Mouse (Mus musculus): ENCODE results near the gene Dgkd. TPM values are rescaled to one million over a fixed set of nuclear protein-coding genes. Genes with fewer than 3 reads are reported as not detected.

Gene Dgkd
- polyA plus RNA-seq, 1 experiment from 2014 or later = 20.2 TPM

GRCm38 (mm10) chr1:87924888-87925287, 71.8 kb downstream of the Dgkd start:
- TF ChIP-seq CTCF (IDR thresholded peaks at IDR 0.05; ENCODE audit: low read depth) = no peak
- no peaks in the 10 kb centered on the region for H3K4me1 ChIP-seq (replicated peaks; ENCODE audit: control insufficient read depth, insufficient read depth, low read length)
- no peak overlapping the region for H3K4me2 ChIP-seq (replicated peaks; ENCODE audit: low read depth)
- no peaks in the 10 kb centered on the region for H3K27me3 ChIP-seq (replicated peaks; ENCODE audit: control insufficient read depth, insufficient read depth, low read length)
- no peaks in the 10 kb centered on the region for H3K9me3 ChIP-seq (ENCODE audit: control insufficient read depth)
- no peak overlapping the region for H3K27ac ChIP-seq (ENCODE audit: low read depth, low read length)
- peaks cover 73% of the 10 kb centered on the region for H3K36me3 ChIP-seq (ENCODE audit: control insufficient read depth, insufficient read depth)
- ATAC-seq = no peak
- no peak overlapping the region for H3K4me3 ChIP-seq (ENCODE audit: low read depth, low read length)
- no peak overlapping the region for H3K9ac ChIP-seq (ENCODE audit: low read depth, low read length)
- 71% methylated on average over 4 of the region's 4 CpGs for WGBS

GRCm38 (mm10) chr1:87929730-87930129, 76.6 kb downstream of the Dgkd start:
- no peaks in the 10 kb centered on the region for H3K4me1 ChIP-seq (replicated peaks; ENCODE audit: control insufficient read depth, insufficient read depth, low read length)
- no peak for ATAC-seq
- WGBS = 68% methylated on average over 5 of the region's 5 CpGs
- no peak overlapping the region for H3K27ac ChIP-seq (ENCODE audit: low read depth, low read length)
- no peak overlapping the region for H3K4me2 ChIP-seq (replicated peaks; ENCODE audit: low read depth)
- H3K4me3 ChIP-seq (ENCODE audit: low read depth, low read length) = no peak overlapping the region
- H3K27me3 ChIP-seq (replicated peaks; ENCODE audit: control insufficient read depth, insufficient read depth, low read length) = no peaks in the 10 kb centered on the region
- TF ChIP-seq CTCF (IDR thresholded peaks at IDR 0.05; ENCODE audit: low read depth) = no peak
- H3K9me3 ChIP-seq (ENCODE audit: control insufficient read depth) = no peaks in the 10 kb centered on the region
- peaks cover 87% of the 10 kb centered on the region for H3K36me3 ChIP-seq (ENCODE audit: control insufficient read depth, insufficient read depth)
- H3K9ac ChIP-seq (ENCODE audit: low read depth, low read length) = no peak overlapping the region

- H3K36me3 ChIP-seq (ENCODE audit: control insufficient read depth, insufficient read depth) = peaks cover 87% of the 10 kb centered on the region
- no peaks in the 10 kb centered on the region for H3K27me3 ChIP-seq (replicated peaks; ENCODE audit: control insufficient read depth, insufficient read depth, low read length)
- no peak for TF ChIP-seq CTCF (IDR thresholded peaks at IDR 0.05; ENCODE audit: low read depth)
- no peak overlapping the region for H3K4me3 ChIP-seq (ENCODE audit: low read depth, low read length)
- H3K4me1 ChIP-seq (replicated peaks; ENCODE audit: control insufficient read depth, insufficient read depth, low read length) = no peaks in the 10 kb centered on the region
- H3K27ac ChIP-seq (ENCODE audit: low read depth, low read length) = no peak overlapping the region
- H3K9me3 ChIP-seq (ENCODE audit: control insufficient read depth) = no peaks in the 10 kb centered on the region
- no peak for ATAC-seq
- 81% methylated on average over 5 of the region's 5 CpGs for WGBS
- H3K4me2 ChIP-seq (replicated peaks; ENCODE audit: low read depth) = no peak overlapping the region
- H3K9ac ChIP-seq (ENCODE audit: low read depth, low read length) = no peak overlapping the region
These were observed 80.0 kb downstream of the Dgkd start for GRCm38 (mm10) chr1:87933051-87933450.

GRCm38 (mm10) chr1:87935095-87935494, 82.0 kb downstream of the Dgkd start:
- Histone ChIP-seq H3K4me1 (replicated peaks; ENCODE audit: control insufficient read depth, insufficient read depth, low read length) (no peaks in the 10 kb centered on the region), H3K4me2 (replicated peaks; ENCODE audit: low read depth) (no peak overlapping the region), H3K27me3 (replicated peaks; ENCODE audit: control insufficient read depth, insufficient read depth, low read length) (no peaks in the 10 kb centered on the region), H3K9me3 (ENCODE audit: control insufficient read depth) (no peaks in the 10 kb centered on the region), H3K27ac (ENCODE audit: low read depth, low read length) (no peak overlapping the region), H3K9ac (ENCODE audit: low read depth, low read length) (no peak overlapping the region), H3K36me3 (ENCODE audit: control insufficient read depth, insufficient read depth) (peaks cover 90% of the 10 kb centered on the region), H3K4me3 (ENCODE audit: low read depth, low read length) (no peak overlapping the region)
- no peak for TF ChIP-seq CTCF (IDR thresholded peaks at IDR 0.05; ENCODE audit: low read depth)
- no peak for ATAC-seq
- WGBS = 85% methylated on average over 9 of the region's 9 CpGs

- TF ChIP-seq CTCF (IDR thresholded peaks at IDR 0.05; ENCODE audit: low read depth) = no peak
- WGBS = 85% methylated on average over 2 of the region's 2 CpGs
- no peak for ATAC-seq
- no peak overlapping the region for H3K4me2 ChIP-seq (replicated peaks; ENCODE audit: low read depth)
- H3K27ac ChIP-seq (ENCODE audit: low read depth, low read length) = no peak overlapping the region; the same call in 1 of the 2 replicates
- peaks cover 90% of the 10 kb centered on the region for H3K36me3 ChIP-seq (ENCODE audit: control insufficient read depth, insufficient read depth)
- H3K4me3 ChIP-seq (ENCODE audit: low read depth, low read length) = no peak overlapping the region
- H3K9me3 ChIP-seq (ENCODE audit: control insufficient read depth) = no peaks in the 10 kb centered on the region
- no peaks in the 10 kb centered on the region for H3K27me3 ChIP-seq (replicated peaks; ENCODE audit: control insufficient read depth, insufficient read depth, low read length)
- no peaks in the 10 kb centered on the region for H3K4me1 ChIP-seq (replicated peaks; ENCODE audit: control insufficient read depth, insufficient read depth, low read length)
- H3K9ac ChIP-seq (ENCODE audit: low read depth, low read length) = no peak overlapping the region
These were observed 82.5 kb downstream of the Dgkd start for GRCm38 (mm10) chr1:87935546-87935945.

- peaks cover 90% of the 10 kb centered on the region for H3K36me3 ChIP-seq (ENCODE audit: control insufficient read depth, insufficient read depth)
- TF ChIP-seq CTCF (IDR thresholded peaks at IDR 0.05; ENCODE audit: low read depth) = no peak
- no peak for ATAC-seq
- no peak overlapping the region; the same call in 1 of the 2 replicates for H3K27ac ChIP-seq (ENCODE audit: low read depth, low read length)
- no peak overlapping the region for H3K9ac ChIP-seq (ENCODE audit: low read depth, low read length)
- H3K4me3 ChIP-seq (ENCODE audit: low read depth, low read length) = no peak overlapping the region
- no peak overlapping the region for H3K4me2 ChIP-seq (replicated peaks; ENCODE audit: low read depth)
- H3K9me3 ChIP-seq (ENCODE audit: control insufficient read depth) = no peaks in the 10 kb centered on the region
- no peaks in the 10 kb centered on the region for H3K4me1 ChIP-seq (replicated peaks; ENCODE audit: control insufficient read depth, insufficient read depth, low read length)
- 86% methylated on average over 7 of the region's 7 CpGs for WGBS
- H3K27me3 ChIP-seq (replicated peaks; ENCODE audit: control insufficient read depth, insufficient read depth, low read length) = no peaks in the 10 kb centered on the region
These were observed 83.0 kb downstream of the Dgkd start for GRCm38 (mm10) chr1:87936075-87936474.

GRCm38 (mm10) chr1:87936516-87936915, 83.4 kb downstream of the Dgkd start:
- no peak overlapping the region for H3K4me2 ChIP-seq (replicated peaks; ENCODE audit: low read depth)
- no peaks in the 10 kb centered on the region for H3K9me3 ChIP-seq (ENCODE audit: control insufficient read depth)
- peaks cover 90% of the 10 kb centered on the region for H3K36me3 ChIP-seq (ENCODE audit: control insufficient read depth, insufficient read depth)
- H3K27ac ChIP-seq (ENCODE audit: low read depth, low read length) = no peak overlapping the region
- ATAC-seq = no peak
- H3K9ac ChIP-seq (ENCODE audit: low read depth, low read length) = no peak overlapping the region
- WGBS = 31% methylated on average over 2 of the region's 2 CpGs
- H3K27me3 ChIP-seq (replicated peaks; ENCODE audit: control insufficient read depth, insufficient read depth, low read length) = no peaks in the 10 kb centered on the region
- TF ChIP-seq CTCF (IDR thresholded peaks at IDR 0.05; ENCODE audit: low read depth) = peak; percentile 75
- no peaks in the 10 kb centered on the region for H3K4me1 ChIP-seq (replicated peaks; ENCODE audit: control insufficient read depth, insufficient read depth, low read length)
- no peak overlapping the region for H3K4me3 ChIP-seq (ENCODE audit: low read depth, low read length)

Data from intestine, postnatal 0 days (tissue).